Mouse (Mus musculus): Measurements from ENCODE around the gene Gigyf1.
A peak's percentile ranks its signal among the peaks of the same experiment; 100 is the strongest.

Gigyf1 gene

DNA sequence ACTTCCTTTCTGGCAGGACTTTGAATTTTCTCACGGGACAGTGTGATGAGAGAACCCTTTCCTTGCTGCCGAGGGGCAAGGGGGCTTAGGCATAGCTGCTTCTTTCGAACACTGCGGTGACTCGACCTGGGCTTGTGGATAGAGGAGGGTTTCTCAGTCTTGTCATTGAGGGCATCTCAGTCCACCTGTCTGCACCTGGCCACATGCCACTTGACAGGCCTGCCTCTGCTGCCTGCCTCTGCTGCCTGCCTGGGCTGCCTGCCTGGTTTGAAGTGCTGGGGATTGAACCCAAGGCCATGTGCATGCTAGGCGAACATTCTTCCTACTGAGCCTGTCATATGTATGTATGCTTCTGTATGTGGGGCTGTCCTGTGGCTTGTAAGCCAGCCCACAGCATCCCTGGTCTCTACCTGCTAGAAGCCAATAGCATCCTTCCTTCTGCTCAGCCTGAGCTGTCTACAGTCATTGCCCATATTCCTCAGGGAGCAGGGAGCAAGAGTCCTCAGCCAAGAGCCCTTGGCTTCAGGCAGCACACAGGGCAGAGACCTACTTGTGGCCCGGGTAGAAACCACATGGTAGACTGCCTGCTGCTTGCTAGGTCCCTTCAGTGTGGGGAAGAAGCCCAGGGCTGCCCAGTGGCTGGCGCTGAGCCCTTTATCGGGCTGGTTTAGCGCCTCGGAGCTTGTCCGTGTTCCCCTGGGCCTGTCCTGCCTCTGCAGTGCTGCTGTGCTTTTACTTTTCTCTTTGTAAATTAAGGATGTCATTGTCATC lies 4.2 kb upstream of the Gigyf1 start:
- no peak for DNase-seq (ENCODE audit: low spot score)

DNA sequence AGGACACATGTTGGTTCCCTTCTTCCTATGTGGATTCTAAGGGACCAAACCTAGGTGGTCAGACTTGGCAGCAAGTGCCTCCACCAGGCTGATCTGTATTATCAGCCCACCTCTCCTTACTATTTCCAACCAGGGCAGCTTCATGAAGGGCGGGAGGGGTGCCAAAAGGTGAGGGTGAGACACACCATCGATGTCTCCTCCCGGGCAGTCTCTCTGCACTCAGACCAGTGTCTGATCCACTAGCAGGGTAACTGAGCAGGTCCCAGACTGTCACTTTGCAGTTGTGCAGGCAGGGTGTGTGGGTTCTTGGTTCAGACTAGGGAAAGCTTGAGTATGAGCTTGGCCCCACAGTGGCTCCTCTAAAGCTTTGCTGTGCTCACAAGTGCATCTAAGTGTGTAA lies 3.5 kb upstream of the Gigyf1 start:
- no peak for DNase-seq (ENCODE audit: low spot score)

DNA sequence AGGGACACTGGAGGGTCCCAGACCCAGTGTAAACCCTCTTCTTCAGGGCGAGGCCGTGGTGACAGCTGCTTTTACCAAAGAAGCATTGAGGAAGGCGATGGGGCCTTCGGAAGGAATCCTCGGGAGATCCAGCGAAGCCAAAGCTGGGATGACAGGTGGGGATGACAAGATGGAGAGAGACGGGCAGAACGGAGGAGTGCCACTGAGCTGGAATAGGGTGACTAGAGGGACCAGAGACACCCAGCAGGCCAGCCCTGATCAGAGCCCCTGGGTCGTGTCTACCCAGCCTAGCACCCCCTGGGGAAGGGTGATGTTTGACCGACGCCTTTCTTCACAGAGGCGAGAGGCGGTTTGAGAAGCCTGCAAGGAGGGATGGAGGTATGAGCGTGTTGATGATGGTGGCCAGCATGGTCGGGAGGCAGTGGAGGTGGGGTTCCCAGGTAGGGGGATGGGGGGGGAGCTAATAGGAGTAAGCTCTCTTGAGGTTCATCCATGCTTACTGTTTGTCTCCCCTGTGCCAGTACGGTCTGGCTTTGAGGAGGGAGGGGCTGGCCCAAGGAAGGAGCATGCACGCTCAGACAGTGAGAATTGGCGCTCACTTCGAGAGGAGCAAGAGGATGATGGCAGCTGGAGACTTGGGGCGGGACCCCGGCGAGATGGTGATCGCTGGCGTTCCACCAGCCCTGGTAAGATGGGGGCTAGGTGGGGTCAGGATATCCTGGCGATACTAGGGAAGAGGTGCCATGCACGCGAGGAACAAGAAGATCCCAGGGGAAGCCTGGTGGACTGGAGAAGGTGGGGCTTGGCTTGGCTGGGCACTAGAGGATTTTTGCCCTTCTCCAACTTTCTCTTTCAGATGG lies 1.6 kb downstream of the Gigyf1 start:
- no peak for DNase-seq (ENCODE audit: low spot score)

DNA sequence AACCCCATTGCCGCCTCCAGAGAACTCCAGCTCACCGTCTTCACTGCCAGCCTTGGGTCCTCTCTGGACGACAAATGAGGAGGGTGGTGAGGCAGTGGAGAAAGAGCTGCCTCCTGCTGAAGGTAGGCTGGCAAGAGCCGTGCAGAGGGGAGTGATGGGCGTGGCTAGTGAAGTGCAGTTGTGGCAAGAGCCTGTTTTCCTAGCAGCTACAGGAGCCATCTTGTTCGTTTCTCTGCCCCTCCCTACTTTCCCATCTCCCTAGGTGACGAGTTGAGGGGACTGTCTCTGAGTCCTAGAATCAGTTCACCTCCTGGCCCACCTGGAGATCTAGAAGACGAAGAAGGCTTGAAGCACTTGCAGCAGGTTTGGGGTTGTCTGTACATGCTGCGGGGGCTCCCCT lies 3.5 kb downstream of the Gigyf1 start:
- no peak for DNase-seq (ENCODE audit: low spot score)

DNA sequence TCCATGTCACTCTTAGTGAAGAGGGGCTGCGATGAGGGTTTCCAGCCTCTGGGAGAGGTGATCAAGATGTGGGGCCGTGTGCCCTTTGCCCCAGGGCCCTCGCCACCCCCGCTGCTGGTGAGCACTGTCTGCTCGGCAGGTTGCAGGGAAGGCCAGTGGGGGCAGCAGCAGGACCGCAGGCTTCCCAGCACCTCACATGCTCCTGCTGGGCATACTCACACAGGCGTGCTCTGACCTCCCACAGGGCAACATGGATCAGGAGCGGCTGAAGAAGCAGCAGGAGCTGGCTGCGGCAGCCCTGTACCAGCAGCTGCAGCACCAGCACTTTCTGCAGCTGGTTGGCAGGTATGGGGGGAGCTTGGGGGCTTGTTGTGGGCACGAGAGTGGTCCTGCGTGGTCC lies 4.4 kb downstream of the Gigyf1 start:
- no peak for DNase-seq (ENCODE audit: low spot score)

DNA sequence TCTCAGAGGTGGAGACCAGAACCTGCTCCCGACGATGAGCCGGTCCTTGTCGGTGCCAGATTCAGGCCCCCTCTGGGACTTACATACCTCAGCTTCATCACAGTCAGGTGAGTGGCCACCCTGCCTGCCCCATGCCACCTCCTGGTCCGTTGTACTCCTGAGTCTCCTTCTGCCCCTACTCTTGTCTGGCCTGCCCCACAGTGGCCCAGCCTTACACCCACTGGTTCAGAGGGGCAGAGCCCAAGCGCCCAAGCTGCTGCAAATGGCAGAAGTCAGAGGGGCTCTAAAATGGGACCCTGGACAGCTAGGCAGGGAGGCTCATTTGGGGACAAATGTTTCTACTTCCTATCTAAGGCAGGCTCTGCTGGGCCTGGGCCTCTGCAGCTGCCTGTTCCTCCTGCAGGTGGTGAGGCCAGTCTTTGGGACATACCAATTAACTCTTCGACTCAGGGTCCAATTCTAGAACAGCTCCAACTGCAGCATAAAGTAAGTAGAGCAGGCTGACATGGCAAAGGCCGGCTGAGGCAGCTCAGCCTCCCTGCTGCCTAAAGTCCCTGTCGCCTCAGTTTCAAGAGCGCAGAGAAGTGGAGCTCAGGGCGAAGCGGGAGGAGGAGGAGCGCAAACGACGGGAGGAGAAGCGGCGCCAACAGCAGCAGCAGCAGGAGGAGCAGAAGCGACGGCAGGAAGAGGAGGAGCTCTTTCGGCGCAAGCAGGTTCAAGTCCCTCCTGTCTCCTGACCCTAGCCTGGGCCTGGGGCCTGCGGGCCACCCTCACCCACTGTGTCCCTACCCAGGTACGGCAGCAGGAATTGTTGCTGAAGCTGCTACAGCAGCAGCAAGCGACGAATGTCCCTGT lies 5.3 kb downstream of the Gigyf1 start:
- no peak for DNase-seq (ENCODE audit: low spot score)

DNA sequence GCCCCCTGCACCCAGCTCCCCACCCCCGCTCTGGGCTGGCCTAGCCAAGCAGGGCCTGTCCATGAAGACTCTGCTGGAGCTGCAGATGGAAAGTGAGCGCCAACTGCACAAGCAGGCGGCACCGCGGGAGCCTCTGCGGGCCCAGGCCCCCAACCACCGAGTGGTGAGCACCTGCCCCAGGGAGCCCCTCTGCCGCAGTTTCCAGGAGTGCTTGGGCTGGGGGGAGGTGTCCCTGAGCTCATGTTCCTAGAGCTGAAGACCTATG lies 5.8 kb downstream of the Gigyf1 start:
- DNase-seq (ENCODE audit: low spot score): no peak

DNA sequence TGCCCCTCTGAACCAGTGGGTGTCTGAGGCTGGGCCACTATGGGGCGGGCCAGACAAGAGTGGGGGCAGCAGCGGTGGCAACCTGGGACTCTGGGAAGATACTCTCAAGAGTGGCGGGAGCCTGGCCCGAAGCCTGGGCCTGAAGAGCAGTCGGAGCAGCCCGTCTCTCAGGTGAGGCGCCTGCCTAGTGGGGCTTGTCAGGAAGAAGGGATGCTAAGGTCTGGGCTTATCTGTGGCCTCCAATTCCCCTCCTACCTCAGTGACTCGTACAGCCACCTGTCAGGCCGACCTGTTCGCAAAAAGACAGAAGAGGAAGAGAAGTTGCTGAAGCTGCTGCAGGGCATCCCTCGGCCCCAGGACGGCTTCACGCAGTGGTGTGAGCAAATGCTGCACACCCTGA lies 6.3 kb downstream of the Gigyf1 start:
- DNase-seq (ENCODE audit: low spot score): no peak

DNA sequence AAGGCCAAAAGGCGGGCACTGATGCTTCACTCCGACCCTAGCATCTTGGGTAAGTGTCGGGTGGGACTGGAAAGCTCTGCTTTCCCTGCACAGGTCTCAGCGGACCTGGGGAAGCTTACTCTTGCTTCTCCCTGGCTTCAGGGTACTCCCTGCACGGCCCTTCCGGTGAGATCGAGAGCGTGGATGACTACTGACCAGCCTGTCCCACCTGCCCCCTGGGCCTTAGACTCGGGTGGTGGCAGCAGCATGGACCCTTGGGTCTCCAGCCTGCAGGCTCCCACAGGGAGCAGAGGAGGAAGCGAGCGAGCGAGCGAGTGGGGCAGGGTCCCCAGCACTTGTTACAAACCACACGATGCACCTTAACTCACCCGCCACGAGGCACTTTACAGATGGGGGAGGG lies 7.2 kb downstream of the Gigyf1 start:
- no peak for DNase-seq (ENCODE audit: low spot score)

DNA sequence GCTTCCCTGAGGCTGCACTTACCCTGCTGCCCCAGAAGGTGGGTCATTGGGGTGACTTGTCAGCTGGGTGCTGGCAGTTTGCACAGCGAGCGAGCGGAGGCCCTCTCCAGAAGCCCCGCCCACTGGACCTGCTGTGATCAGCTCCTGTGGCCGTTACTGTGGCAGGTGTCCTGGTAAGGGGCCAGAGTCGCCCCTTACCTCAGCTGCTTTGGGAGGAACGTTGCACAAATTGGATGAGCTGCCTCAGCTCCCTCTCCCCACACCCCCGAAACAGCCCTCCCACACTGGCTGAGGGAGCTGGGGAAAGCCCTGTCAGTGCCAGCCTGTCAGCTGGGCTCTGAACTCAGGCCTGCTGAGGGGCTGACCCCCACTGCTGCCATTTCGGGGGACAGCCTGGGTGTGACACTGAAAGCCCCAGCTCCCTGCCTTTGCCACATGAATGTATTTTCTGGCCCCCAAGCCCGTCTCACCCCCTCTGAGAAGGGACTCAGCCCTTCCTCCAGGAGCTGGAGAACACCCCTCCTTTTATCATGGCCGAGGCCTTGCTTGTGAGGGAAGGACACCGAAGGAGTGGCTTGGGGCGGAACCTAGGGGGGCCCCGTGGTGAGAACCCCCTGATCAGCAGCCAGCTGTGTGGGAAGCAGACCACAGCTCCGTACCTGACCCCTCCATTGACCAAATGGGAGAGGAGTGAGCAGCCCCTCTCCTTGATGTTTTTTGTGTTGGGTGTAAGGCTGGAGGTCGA lies 8.0 kb downstream of the Gigyf1 start:
- peak; percentile 71 for DNase-seq (ENCODE audit: low spot score)

DNA sequence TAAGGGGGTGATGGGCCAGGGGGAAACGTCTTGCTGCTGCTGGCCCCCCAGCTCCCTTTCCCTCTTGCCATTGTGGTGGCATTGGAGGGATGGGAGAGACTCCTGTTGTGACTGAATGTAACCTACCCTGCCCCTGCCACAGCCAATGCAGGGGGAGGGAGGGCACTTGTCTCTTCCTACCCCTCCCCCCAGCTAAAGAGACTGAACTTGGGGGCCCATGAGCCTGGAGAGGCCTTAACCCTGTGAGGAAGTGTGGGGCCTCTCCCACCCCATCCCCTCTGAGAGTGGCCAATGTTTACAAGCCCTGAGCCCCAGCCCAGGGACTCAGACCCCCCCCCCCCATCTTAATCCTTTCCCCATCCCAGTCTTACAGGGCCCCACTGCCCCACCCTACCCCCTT lies 9.1 kb downstream of the Gigyf1 start:
- DNase-seq (ENCODE audit: low spot score): no peak

DNA sequence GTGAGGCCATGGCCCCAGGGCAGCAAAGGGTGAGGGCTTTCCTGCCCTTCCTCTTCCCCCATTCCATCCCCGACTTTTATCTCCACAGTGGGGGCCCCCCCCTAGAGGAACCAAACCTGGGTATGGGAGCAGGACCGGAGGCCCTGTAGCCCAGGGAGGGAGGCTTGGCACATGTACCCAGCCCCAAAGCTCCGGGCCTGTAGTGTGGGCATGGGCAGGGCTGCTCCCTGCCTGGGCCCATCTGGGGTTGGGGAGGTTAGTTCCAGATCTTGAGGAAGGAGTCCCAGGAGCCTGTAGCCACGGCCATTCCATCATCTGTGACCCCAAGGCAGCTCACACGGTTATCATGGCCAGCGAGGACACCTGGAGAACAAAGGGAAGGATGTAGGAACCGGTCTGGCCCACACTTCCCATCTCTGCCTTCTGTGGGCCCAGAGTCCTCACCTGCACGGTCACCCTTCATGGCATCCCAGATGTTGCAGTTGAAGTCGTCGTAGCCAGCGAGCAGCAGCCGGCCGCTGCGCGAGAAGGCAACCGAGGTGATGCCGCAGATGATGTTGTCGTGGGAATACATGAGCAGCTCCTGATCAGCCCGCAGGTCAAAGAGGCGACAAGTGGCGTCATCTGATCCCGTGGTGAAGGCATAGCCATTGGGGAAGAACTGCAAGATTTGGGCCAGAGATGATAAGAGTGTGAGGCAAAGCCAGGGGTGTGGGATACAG lies 10.1 kb downstream of the Gigyf1 start:
- DNase-seq (ENCODE audit: low spot score): no peak

DNA sequence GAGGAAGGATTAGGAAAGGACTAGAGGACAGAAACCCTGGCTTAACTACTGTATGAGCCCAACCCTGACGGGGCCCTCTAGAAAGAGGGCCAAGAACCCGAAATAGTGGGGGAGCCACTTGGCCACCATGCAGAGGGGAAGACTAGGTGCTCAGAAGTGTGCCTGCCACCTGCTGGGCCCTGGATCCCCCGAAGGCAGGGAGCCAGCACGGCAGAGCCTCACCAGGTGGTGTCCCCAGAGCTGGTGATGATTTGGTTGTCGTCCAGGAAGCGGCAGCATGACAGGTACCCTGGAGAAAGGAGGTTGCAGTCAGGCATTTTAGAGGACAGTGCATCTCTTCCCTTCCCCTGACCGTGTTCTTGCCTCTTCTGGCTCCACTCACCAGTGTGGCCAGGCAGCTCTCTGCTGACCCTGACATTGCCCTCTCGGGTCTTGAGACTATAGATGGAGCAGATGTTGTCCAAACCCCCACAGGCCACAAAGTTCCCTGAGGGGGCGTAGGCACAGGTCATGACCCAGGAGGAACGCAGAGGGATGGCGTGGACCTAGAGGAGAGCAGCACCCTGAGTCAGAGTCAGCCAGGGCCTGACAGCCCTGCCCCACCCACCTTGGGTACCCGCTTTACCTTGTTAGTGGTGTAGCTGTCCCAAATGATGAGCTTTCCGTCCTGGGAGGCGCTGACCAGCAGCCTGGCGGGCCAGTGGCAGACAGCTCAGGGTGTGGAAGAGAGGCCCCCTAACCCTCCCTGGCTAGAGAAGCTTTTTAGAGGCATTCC lies 11.1 kb downstream of the Gigyf1 start:
- DNase-seq (ENCODE audit: low spot score): no peak

DNA sequence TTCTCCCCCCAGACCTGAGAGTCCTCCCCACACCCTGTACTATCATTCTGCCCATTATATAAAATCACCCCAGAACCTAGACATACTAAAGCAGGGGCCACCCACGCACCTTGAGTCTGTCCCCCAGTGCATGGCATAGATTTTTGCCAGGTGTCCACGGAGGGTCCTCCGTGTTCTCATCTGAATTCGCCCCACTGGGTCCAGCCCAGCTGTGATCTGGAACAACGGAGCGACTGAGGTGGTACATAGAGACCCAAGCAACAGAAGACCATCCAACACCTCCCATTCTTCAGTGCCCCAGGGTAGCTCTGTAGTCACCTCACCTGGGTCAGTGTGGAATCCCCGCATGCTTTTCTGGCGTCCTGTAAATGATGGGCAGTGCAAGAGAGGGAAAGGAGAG lies 11.7 kb downstream of the Gigyf1 start:
- no peak for DNase-seq (ENCODE audit: low spot score)

DNA sequence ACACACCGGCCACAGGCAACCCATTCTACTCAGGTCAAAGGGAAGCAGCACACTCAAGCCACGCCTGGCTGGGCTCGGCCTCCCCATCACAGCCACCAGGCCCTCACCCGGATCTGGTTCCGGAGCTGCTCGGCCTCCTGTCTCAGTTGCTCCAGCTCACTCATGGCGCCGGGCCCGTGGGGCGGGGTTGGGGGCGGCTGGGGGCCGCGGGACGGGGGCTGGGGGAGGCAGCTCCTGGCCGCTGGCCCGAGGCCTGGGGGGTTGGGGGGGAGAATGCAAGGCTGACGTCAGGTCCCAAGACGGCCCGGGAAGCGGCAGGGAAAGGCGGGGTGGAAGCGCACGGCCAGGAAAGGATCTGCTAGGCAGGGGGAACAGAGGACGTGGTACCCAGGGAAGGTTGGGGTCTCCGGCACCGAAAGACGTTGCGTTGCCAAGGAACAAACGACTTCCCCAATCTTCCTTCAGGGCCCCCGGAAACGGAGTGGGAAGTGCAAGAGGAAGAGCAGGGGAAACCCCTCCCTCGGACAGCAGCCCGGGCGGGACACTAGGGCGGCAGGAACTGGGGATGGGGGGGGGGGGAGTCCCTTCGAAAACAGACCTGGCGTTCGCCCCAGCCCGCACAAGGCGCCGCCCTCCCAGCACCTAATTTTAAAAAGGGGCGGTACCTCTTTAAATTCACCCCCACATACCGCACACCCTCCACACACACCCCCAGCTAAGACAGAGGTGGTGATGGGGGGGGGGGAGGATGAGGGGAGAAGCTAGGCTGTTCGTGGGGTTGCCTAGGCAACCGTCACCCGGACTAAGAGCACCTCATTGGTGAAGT lies 12.5 kb downstream of the Gigyf1 start:
- peak; percentile 56 for DNase-seq (ENCODE audit: low spot score)

DNA sequence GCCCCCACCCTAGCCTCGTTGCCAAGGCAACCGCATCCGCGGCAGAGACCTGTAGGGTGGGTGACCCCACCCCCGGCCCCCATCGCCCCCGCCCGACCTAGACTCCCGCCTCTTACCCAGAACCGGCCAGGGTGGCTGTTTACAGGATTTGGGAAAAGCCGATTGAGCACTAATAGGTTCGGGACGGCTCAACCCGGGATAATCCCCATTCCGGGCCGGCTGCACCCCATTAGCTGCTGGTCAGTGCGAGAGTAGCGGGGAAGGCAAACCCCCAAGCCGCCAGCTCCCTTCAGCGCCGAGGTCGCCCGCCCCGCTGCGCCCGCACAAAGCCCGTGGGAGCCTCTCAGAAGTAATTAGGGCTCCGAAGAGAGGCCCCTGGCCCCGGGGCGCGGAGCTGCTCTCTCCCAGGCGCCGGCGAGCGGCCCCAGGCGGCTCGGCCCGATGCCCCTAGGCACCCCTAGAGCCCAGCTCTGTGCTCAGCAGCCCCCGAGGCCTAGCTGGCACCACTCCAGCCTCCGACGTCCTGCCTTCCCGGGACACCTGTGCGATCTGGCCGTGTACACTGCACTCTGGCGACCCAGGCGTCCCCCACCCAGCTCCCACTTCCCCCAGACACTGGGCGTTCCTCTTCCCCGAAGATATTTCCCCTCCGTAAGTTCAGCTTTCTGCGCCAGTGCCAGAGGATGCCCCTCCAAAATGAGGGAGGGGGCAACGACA lies 13.2 kb downstream of the Gigyf1 start:
- peak; percentile 81 for DNase-seq (ENCODE audit: low spot score)

DNA sequence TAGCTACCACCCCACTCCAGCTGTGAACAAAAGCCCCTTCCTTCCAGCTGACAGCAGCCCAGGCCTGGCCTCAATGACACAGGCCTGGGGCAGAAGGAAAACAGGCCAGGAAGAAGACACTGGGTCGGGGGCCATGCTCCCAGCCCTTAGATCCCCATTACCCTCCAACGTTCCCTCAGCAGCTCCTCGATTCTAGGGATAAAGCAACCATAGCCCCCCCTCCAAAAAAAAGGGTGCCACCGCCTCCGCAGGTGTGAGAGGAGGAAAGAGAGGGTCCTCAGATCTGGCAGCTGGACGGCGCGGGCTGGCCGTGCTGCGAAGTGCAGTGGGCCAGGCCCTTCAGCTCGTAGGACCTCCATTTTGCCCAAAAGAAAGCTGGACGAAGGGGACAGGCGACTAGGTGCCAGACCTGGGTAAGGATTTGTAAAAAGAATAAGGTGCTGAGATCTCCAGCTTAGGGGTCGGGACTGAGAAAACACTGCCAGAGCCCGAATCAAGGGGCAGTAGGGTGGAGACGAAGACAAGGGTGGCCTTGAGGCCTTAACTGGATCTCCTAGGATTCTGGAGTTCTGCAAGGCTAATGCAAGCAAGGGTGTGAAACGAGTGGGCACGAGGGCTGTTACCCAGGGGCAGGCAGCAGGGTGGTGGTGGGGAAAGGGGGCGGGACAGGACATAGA lies 13.9 kb downstream of the Gigyf1 start:
- DNase-seq (ENCODE audit: low spot score): peak; percentile 45

DNA sequence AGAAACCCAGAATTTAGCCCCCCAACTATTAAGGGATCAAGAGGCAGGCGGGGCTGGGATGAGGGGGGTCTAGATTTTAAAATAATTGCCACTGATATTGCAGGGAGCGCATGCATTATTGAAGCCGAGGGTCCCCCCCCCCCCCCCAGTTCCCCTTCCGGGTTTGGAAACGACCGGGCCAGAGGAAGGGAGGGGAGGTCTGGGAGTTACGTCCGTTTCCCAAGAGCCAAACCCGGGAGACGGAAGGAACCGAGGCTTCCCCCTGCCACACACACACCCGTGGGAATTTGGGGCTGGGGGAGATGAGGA lies 14.4 kb downstream of the Gigyf1 start:
- no peak for DNase-seq (ENCODE audit: low spot score)

Data from retina, embryonic 14.5 days (tissue).